Mouse (Mus musculus): Measurements from ENCODE around the gene Piezo1.

DNA sequence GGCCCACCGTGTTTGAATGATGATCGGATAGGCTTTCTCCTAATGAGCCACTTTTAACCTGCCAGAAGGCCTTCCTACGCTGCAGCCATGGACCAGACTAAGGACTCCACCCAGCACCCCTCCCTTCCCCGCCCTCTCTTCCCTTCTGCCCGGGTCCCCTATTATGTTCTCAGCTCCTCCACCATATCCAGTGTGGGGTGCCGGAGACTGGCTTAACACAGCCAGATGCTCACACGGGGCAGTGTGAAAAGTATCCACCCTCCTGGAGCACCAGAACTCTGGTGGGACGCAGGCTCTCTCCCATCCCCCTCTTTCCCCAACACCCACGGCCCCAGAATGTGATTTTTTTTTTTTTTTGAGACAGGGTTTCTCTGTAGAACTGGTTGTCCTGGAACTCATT is 22.4 kb upstream of the Piezo1 start:
- TF ChIP-seq EP300 (IDR thresholded peaks at IDR 0.05; ENCODE audit: insufficient read depth, low read depth, low read length) (no peak), POLR2A (IDR thresholded peaks at IDR 0.05; ENCODE audit: insufficient read depth, low read depth, low read length) (no peak)
